Mouse (Mus musculus) limb, embryonic 13.5 days (tissue): ENCODE data around the gene Serinc5. TPM values are rescaled to one million over a fixed set of nuclear protein-coding genes. Genes with fewer than 3 reads are reported as not detected.
A peak's percentile ranks its signal among the peaks of the same experiment; 100 is the strongest.

ENCODE experiments used
- ATAC-seq: fragments of 200-750 bp; cut with Nextera tagmentation; 2 replicates; pipeline ENCODE4 v1.8.0; 2017; ENCODE audit warnings: low read depth, moderate number of reproducible peaks, moderate TSS enrichment; ENCODE audit not compliant: low FRiP score
- H3K27ac ChIP-seq: fragments of 300-500 bp; sonication (generic); 2 replicates; pipeline ENCODE4 v1.5.1; 2015; ENCODE audit warnings: inconsistent platforms, mild to moderate bottlenecking, moderate library complexity
- H3K27me3 ChIP-seq: fragments of 300-500 bp; sonication (generic); 2 replicates; pipeline ENCODE4 v1.6.1; 2015; ENCODE audit warnings: mild to moderate bottlenecking, inconsistent platforms
- H3K36me3 ChIP-seq: fragments of 300-500 bp; sonication (generic); 2 replicates; pipeline ENCODE4 v1.6.1; 2015; ENCODE audit warnings: inconsistent platforms, mild to moderate bottlenecking, moderate library complexity
- H3K4me1 ChIP-seq: fragments of 300-500 bp; sonication (generic); 2 replicates; pipeline ENCODE4 v1.6.1; 2015; ENCODE audit warnings: inconsistent platforms
- H3K4me2 ChIP-seq: fragments of 300-500 bp; sonication (generic); replicated peaks from 2 replicates; pipeline ENCODE4 v1.6.1; 2015; ENCODE audit warnings: inconsistent platforms, mild to moderate bottlenecking, moderate library complexity
- H3K4me3 ChIP-seq: fragments of 300-500 bp; sonication (generic); 2 replicates; pipeline ENCODE4 v1.5.1; 2015; ENCODE audit warnings: moderate library complexity, mild to moderate bottlenecking, inconsistent platforms
- H3K9ac ChIP-seq: fragments of 300-500 bp; sonication (generic); 2 replicates; pipeline ENCODE4 v1.6.1; 2015; ENCODE audit warnings: mild to moderate bottlenecking, inconsistent platforms
- H3K9me3 ChIP-seq: fragments of 300-500 bp; sonication (generic); 2 replicates; pipeline ENCODE4 v1.6.1; 2016; ENCODE audit warnings: inconsistent platforms
- WGBS: fragments of 180-500 bp; shearing (Covaris S2); methylation state at CpG from one replicate; pipeline ENCODE4 v1.1.7; 2015; 5-methylcytosine and 5-hydroxymethylcytosine counted together
- polyA plus RNA-seq: library from polyadenylated mRNA; unstranded; fragments of >200 nt; fragmentation: Nextera tagmentation; extraction: Ambion mirVana; gene quantifications from 2 replicates; pipeline ENCODE4 v1.2.1, GENCODE M21; 2015

Gene Serinc5
- polyA plus RNA-seq, 1 experiment from 2014 or later, result 10.5 TPM

GRCm38 (mm10) chr13:92650956-92651355, 40.1 kb downstream of the Serinc5 start:
- Histone ChIP-seq H3K4me3 (no peak overlapping the region), H3K9me3 (no peaks in the 10 kb centered on the region), H3K27ac (no peak overlapping the region), H3K9ac (no peak overlapping the region), H3K36me3 (no peaks in the 10 kb centered on the region), H3K4me1 (0 out of 2 replicates have a peak, but pooled peaks cover 3% of the 10 kb centered on the region), H3K4me2 (no peak overlapping the region), H3K27me3 (peaks cover 9% of the 10 kb centered on the region; the same call in 1 of the 2 replicates)
- ATAC-seq, result no peak
- 83% methylated on average over 2 of the region's 2 CpGs for WGBS

GRCm38 (mm10) chr13:92652498-92652897, 41.6 kb downstream of the Serinc5 start:
- no peak overlapping the region for H3K4me2 ChIP-seq
- 83% methylated on average over 2 of the region's 2 CpGs for WGBS
- no peak for ATAC-seq
- H3K4me1 ChIP-seq, result 0 out of 2 replicates have a peak, but pooled peaks cover 11% of the 10 kb centered on the region
- no peaks in the 10 kb centered on the region for H3K36me3 ChIP-seq
- H3K9ac ChIP-seq, result no peak overlapping the region
- H3K9me3 ChIP-seq, result no peaks in the 10 kb centered on the region
- no peak overlapping the region for H3K27ac ChIP-seq
- 0 out of 2 replicates have a peak, but pooled peaks cover 5% of the 10 kb centered on the region for H3K27me3 ChIP-seq
- no peak overlapping the region for H3K4me3 ChIP-seq

GRCm38 (mm10) chr13:92653283-92653682, 42.4 kb downstream of the Serinc5 start:
- Histone ChIP-seq H3K36me3 (no peaks in the 10 kb centered on the region), H3K9ac (no peak overlapping the region), H3K4me3 (no peak overlapping the region), H3K4me1 (peaks cover 15% of the 10 kb centered on the region; the same call in 1 of the 2 replicates), H3K27me3 (0 out of 2 replicates have a peak, but pooled peaks cover 5% of the 10 kb centered on the region), H3K27ac (no peak overlapping the region), H3K9me3 (no peaks in the 10 kb centered on the region), H3K4me2 (no peak overlapping the region)
- 37% methylated on average over 5 of the region's 5 CpGs for WGBS
- no peak for ATAC-seq

DNA sequence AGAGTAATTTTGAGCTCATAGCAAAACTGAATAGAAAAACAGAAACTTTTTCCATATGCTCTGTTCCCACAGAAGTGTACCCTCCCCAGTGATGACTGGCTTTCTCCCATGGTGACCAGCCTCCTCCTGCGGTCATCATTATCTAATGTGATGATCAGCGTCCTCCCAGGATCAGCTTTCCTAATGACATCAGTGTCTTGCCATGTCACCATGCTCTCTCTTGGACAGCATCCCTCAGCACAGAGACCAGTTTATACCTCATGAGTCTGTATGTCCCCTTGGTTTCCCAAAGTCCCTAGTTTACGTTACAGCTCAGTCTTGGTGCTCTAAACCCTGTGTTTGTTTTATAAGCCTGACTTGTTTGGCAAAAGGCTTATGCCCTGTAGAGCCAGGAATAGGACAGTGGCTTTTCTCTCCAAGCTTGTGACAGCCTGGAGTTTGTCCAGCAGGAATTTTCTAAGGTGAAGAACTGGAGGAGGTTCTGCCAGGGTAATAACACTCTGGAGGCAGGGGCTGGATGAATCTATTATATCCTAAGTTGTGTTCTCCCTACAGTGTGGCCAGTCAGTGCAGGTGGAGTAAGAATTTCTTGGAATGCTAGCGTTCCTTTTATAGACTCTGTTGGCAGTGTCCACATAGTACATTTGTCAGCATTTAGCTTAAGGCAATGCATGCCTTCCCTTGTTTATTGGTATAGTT, 46.1 kb downstream of the Serinc5 start:
- Histone ChIP-seq H3K36me3 (no peaks in the 10 kb centered on the region), H3K27ac (no peak overlapping the region), H3K4me3 (no peak overlapping the region), H3K9me3 (no peaks in the 10 kb centered on the region), H3K4me1 (peaks cover 29% of the 10 kb centered on the region; the same call in 1 of the 2 replicates), H3K27me3 (0 out of 2 replicates have a peak, but pooled peaks cover 5% of the 10 kb centered on the region), H3K9ac (no peak overlapping the region), H3K4me2 (no peak overlapping the region)
- no peak for ATAC-seq
- 73% methylated on average over 4 of the region's 4 CpGs for WGBS

- no peak overlapping the region for H3K27ac ChIP-seq
- no peaks in the 10 kb centered on the region for H3K36me3 ChIP-seq
- H3K9ac ChIP-seq, result no peak overlapping the region
- H3K4me3 ChIP-seq, result no peak overlapping the region
- WGBS, result 66% methylated on average over 3 of the region's 3 CpGs
- no peaks in the 10 kb centered on the region for H3K9me3 ChIP-seq
- peaks cover 40% of the 10 kb centered on the region for H3K4me1 ChIP-seq
- no peak overlapping the region for H3K4me2 ChIP-seq
- no peaks in the 10 kb centered on the region for H3K27me3 ChIP-seq
- ATAC-seq, result no peak
Observed at GRCm38 (mm10) chr13:92659611-92660010, 48.7 kb downstream of the Serinc5 start.

- H3K4me3 ChIP-seq, result no peak overlapping the region
- 59% methylated on average over 8 of the region's 8 CpGs for WGBS
- H3K4me1 ChIP-seq, result peaks cover 30% of the 10 kb centered on the region
- no peaks in the 10 kb centered on the region for H3K27me3 ChIP-seq
- no peak overlapping the region for H3K27ac ChIP-seq
- no peak for ATAC-seq
- H3K9me3 ChIP-seq, result no peaks in the 10 kb centered on the region
- no peak overlapping the region for H3K4me2 ChIP-seq
- no peak overlapping the region for H3K9ac ChIP-seq
- H3K36me3 ChIP-seq, result no peaks in the 10 kb centered on the region
Observed at GRCm38 (mm10) chr13:92662555-92663286, 51.8 kb downstream of the Serinc5 start.

- 75% methylated on average over 4 of the region's 4 CpGs for WGBS
- ATAC-seq, result no peak
Observed at GRCm38 (mm10) chr13:92665008-92665407, 54.1 kb downstream of the Serinc5 start.

GRCm38 (mm10) chr13:92668214-92668985, 57.5 kb downstream of the Serinc5 start:
- H3K9ac ChIP-seq, result no peak overlapping the region
- 0 out of 2 replicates have a peak, but pooled peaks cover 1% of the 10 kb centered on the region for H3K4me1 ChIP-seq
- 94% methylated on average over 6 of the region's 6 CpGs for WGBS
- no peak overlapping the region for H3K4me3 ChIP-seq
- no peak overlapping the region for H3K27ac ChIP-seq
- H3K36me3 ChIP-seq, result no peaks in the 10 kb centered on the region
- H3K27me3 ChIP-seq, result no peaks in the 10 kb centered on the region
- ATAC-seq, result no peak
- no peaks in the 10 kb centered on the region for H3K9me3 ChIP-seq
- H3K4me2 ChIP-seq, result no peak overlapping the region

More at GRCm38 (mm10) chr13:92665008-92665407, 54.1 kb downstream of the Serinc5 start:
- Histone ChIP-seq H3K4me1 (peaks cover 11% of the 10 kb centered on the region), H3K27me3 (no peaks in the 10 kb centered on the region), H3K9ac (no peak overlapping the region), H3K4me3 (no peak overlapping the region), H3K4me2 (no peak overlapping the region), H3K9me3 (no peaks in the 10 kb centered on the region), H3K27ac (no peak overlapping the region), H3K36me3 (no peaks in the 10 kb centered on the region)

GRCm38 (mm10) chr13:92671727-92672126, 60.8 kb downstream of the Serinc5 start:
- ATAC-seq, result no peak
- no peak overlapping the region for H3K27ac ChIP-seq
- no peaks in the 10 kb centered on the region for H3K9me3 ChIP-seq
- no peak overlapping the region for H3K4me2 ChIP-seq
- H3K4me1 ChIP-seq, result peaks cover 24% of the 10 kb centered on the region
- WGBS, result 65% methylated on average over 1 of the region's 1 CpGs
- H3K27me3 ChIP-seq, result no peaks in the 10 kb centered on the region
- no peak overlapping the region for H3K4me3 ChIP-seq
- no peaks in the 10 kb centered on the region for H3K36me3 ChIP-seq
- H3K9ac ChIP-seq, result no peak overlapping the region

GRCm38 (mm10) chr13:92674676-92675075, 63.8 kb downstream of the Serinc5 start:
- no peak for ATAC-seq
- Histone ChIP-seq H3K4me3 (no peak overlapping the region), H3K4me2 (no peak overlapping the region), H3K27me3 (no peaks in the 10 kb centered on the region), H3K9ac (no peak overlapping the region), H3K4me1 (peaks cover 41% of the 10 kb centered on the region), H3K9me3 (no peaks in the 10 kb centered on the region), H3K36me3 (no peaks in the 10 kb centered on the region), H3K27ac (peak overlapping the region; percentile 48; the same call in 1 of the 2 replicates)
- WGBS, result 35% methylated on average over 2 of the region's 2 CpGs

- WGBS, result 47% methylated on average over 3 of the region's 3 CpGs
- Histone ChIP-seq H3K27ac (peak overlapping the region; percentile 48; the same call in 1 of the 2 replicates), H3K4me3 (no peak overlapping the region), H3K4me2 (no peak overlapping the region), H3K9me3 (no peaks in the 10 kb centered on the region), H3K27me3 (no peaks in the 10 kb centered on the region), H3K36me3 (no peaks in the 10 kb centered on the region), H3K9ac (no peak overlapping the region), H3K4me1 (peaks cover 41% of the 10 kb centered on the region)
- peak; percentile 65; the same call in 1 of the 2 replicates for ATAC-seq
Observed at GRCm38 (mm10) chr13:92675308-92675707, 64.4 kb downstream of the Serinc5 start.
